Mouse (Mus musculus): ENCODE data around the gene Rbfox1. TPM values are rescaled to one million over a fixed set of nuclear protein-coding genes. Genes with fewer than 3 reads are reported as not detected.

Gene Rbfox1
- polyA plus RNA-seq, 1 experiment from 2014 or later, result 148 TPM

DNA sequence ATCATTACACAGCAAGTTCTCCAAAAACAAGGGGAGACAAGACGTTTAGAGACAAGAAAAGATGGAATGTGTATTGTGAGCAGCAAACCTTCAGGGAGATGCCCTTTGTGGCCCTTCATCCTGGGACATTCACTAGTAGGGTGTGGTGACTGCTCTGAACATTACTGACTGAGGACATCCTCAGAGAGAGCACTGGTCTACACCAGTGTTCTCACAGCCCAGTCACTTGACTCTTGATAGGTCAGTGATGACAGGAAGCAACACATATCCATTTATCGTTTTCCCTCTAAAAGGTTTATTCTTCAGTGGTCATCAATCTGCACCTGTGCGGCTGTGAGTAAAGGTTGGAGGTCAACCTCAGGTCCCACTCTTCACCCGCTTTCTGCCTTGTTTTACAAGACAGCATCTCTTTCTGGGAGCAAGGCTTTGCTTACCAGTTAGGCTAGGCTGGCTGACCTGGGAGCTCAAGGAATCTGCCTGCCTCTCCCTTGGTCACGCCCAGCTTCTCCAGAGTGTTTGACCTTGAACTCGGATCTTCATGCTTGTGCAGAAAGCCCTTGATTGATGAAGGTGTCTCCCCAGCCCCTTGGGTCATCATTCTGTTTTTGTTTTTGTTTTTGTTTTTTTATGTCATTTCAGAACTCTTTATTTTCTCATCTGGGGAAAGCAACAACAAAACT is 892.5 kb downstream of the Rbfox1 start:
- Histone ChIP-seq H3K9me3 (no peaks in the 10 kb centered on the region), H3K27ac (no peak overlapping the region), H3K36me3 (no peaks in the 10 kb centered on the region), H3K4me2 (no peak overlapping the region), H3K9ac (no peak overlapping the region), H3K4me1 (replicated peaks) (no peaks in the 10 kb centered on the region), H3K27me3 (no peaks in the 10 kb centered on the region), H3K4me3 (no peak overlapping the region)
- WGBS, result 78% methylated on average over 6 of the region's 6 CpGs
- no peak for ATAC-seq (ENCODE audit: low FRiP score)

DNA sequence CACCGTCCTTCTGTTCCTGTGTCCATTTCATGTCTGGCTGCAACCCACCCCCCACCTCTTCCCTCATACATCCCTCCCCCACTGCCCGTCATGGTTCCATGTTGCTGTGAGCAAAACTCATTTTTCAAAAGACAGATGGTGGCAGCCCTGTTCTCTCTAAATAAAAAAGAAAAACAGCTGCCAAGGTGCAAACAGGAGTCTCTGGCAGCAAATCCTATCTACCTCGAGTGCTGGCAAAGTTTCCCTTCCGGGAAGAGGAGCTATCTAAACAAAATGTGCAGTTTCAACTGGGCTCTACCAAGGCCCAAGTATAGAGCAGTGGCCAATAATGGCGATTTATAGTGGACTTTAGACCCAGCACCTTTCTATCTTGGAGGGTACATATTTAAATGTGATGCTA is 899.0 kb downstream of the Rbfox1 start:
- no peak overlapping the region for H3K27ac ChIP-seq
- H3K4me1 ChIP-seq (replicated peaks), result peaks cover 5% of the 10 kb centered on the region
- H3K4me2 ChIP-seq, result no peak overlapping the region
- no peaks in the 10 kb centered on the region for H3K36me3 ChIP-seq
- H3K9ac ChIP-seq, result no peak overlapping the region
- ATAC-seq (ENCODE audit: low FRiP score), result no peak
- 70% methylated on average over 5 of the region's 5 CpGs for WGBS
- H3K27me3 ChIP-seq, result no peaks in the 10 kb centered on the region
- no peaks in the 10 kb centered on the region for H3K9me3 ChIP-seq
- no peak overlapping the region for H3K4me3 ChIP-seq

DNA sequence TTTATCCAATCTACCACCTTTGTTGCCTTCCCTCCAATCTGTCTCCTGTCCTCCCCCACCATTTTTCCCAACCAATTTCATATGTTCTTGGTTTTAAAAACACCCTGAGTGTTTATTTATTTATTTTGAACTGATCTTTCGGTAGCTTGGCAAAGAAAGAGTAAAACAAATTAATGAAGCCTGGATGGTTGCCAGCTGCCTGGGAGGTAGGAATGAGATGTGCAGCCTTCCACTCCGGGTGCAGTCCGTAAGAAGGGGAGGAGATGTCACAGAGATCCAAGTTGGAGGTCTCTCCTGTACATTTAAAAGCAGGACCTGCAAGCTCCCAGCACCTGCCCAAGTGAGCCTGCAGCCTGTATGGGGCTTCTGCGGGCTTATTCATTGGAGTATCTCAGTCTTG is 899.9 kb downstream of the Rbfox1 start:
- Histone ChIP-seq H3K27ac (no peak overlapping the region), H3K27me3 (no peaks in the 10 kb centered on the region), H3K4me2 (no peak overlapping the region), H3K9ac (no peak overlapping the region), H3K4me1 (replicated peaks) (peaks cover 5% of the 10 kb centered on the region), H3K36me3 (no peaks in the 10 kb centered on the region), H3K4me3 (no peak overlapping the region), H3K9me3 (no peaks in the 10 kb centered on the region)
- no peak for ATAC-seq (ENCODE audit: low FRiP score)
- WGBS, result 58% methylated on average over 4 of the region's 4 CpGs

DNA sequence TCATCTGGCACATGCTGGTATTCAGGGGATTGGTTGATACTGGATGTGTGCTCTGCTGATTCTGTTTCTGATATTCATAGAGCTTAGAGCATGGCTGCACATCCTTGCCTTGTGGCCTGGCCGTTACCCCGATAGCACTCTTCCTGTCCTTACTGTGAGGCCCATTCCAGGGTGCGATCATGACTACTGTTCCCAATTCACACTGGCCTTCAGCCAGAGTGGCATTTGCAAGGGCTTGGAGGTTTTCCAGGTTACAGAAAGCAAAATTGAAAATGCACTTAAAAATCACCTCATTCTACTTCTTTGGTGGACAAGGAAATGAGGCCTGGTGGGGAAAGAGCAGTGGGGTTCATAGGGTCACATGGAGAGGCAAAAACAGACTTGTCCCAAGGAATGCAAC is 906.1 kb downstream of the Rbfox1 start:
- Histone ChIP-seq H3K36me3 (no peaks in the 10 kb centered on the region), H3K4me1 (replicated peaks) (peaks cover 9% of the 10 kb centered on the region; the same call in 1 of the 2 replicates), H3K4me3 (no peak overlapping the region), H3K27ac (no peak overlapping the region), H3K9ac (no peak overlapping the region; the same call in 1 of the 2 replicates), H3K9me3 (no peaks in the 10 kb centered on the region), H3K27me3 (0 out of 2 replicates have a peak, but pooled peaks cover 3% of the 10 kb centered on the region), H3K4me2 (no peak overlapping the region)
- no peak for ATAC-seq (ENCODE audit: low FRiP score)
- 75% methylated on average over 3 of the region's 3 CpGs for WGBS

DNA sequence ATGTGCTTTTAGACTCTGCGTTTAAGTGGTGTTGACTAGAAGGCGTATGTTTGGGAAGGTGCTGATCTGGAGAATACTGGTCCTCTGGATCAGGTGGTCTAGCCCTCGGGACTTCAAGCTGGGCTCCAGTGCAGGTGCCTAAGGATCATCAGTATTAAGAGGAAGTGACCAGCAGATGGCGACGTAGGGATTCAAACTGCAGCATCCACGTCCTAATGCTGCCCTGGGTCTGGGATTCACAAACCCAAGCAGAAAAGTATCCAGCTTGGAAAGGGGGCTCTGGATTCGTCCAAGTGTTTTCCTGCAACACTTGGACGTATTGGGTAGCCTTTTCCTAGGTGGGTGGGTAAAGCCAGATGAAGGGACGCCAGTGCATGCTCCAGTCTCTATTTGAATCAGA is 906.5 kb downstream of the Rbfox1 start:
- 0 out of 2 replicates have a peak, but pooled peaks cover 3% of the 10 kb centered on the region for H3K27me3 ChIP-seq
- ATAC-seq (ENCODE audit: low FRiP score), result peak; percentile 77; the same call in 1 of the 2 replicates
- H3K9me3 ChIP-seq, result no peaks in the 10 kb centered on the region
- H3K4me1 ChIP-seq (replicated peaks), result peaks cover 9% of the 10 kb centered on the region; the same call in 1 of the 2 replicates
- H3K36me3 ChIP-seq, result no peaks in the 10 kb centered on the region
- H3K4me2 ChIP-seq, result no peak overlapping the region
- WGBS, result 15% methylated on average over 9 of the region's 9 CpGs
- H3K4me3 ChIP-seq, result no peak overlapping the region
- H3K9ac ChIP-seq, result no peak overlapping the region
- H3K27ac ChIP-seq, result 0 out of 2 replicates have a peak overlapping the region, but pooled peaks have one; percentile 53

DNA sequence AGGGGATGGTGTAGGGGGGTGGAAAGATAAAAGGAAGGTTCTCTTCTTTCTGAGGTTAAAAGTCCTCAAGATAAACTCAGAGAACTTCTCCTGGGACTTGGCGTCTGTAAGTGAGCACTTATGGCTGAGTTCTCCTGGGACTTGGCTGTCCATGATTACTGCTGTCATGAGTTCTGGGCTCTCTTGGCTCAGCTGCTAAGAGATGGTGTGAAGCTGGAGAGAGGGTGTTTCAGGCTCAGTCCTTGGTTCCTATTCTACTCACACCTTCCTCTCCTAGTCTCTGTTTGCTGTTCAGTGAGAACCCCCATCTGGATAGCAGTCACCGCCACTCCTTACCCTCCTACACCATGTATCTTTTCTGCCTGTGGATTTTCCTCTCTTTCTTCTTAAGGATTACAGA is 921.1 kb downstream of the Rbfox1 start:
- Histone ChIP-seq H3K27me3 (no peaks in the 10 kb centered on the region), H3K27ac (no peak overlapping the region), H3K4me1 (replicated peaks) (no peaks in the 10 kb centered on the region), H3K4me3 (no peak overlapping the region), H3K4me2 (no peak overlapping the region), H3K36me3 (no peaks in the 10 kb centered on the region), H3K9me3 (no peaks in the 10 kb centered on the region), H3K9ac (no peak overlapping the region)
- WGBS, result 93% methylated on average over 2 of the region's 2 CpGs
- ATAC-seq (ENCODE audit: low FRiP score), result no peak

DNA sequence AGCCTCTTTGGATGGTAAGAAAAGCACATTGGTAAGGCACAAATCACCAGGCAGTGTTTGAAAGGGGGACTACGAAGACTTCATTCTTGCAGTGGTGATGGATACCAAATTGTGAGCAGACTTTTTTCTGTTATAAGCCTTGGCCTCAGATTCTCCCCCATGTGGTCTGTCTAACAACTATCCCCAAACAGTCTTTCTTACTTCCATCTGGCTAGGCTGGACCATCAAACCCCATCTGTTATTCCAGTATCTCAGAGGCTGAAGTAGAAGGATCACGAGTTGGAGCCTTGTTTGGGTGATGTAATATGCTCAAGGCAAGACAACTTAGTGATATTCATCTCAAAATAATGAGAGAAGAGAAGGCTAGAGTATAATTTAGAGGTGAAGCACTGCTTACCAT is 922.7 kb downstream of the Rbfox1 start:
- peaks cover 5% of the 10 kb centered on the region; the same call in 1 of the 2 replicates for H3K4me1 ChIP-seq (replicated peaks)
- no peaks in the 10 kb centered on the region for H3K36me3 ChIP-seq
- 69% methylated on average over 2 of the region's 2 CpGs for WGBS
- no peak overlapping the region for H3K4me3 ChIP-seq
- ATAC-seq (ENCODE audit: low FRiP score), result no peak
- H3K9me3 ChIP-seq, result no peaks in the 10 kb centered on the region
- H3K27ac ChIP-seq, result no peak overlapping the region
- no peaks in the 10 kb centered on the region for H3K27me3 ChIP-seq
- H3K4me2 ChIP-seq, result no peak overlapping the region
- H3K9ac ChIP-seq, result no peak overlapping the region

DNA sequence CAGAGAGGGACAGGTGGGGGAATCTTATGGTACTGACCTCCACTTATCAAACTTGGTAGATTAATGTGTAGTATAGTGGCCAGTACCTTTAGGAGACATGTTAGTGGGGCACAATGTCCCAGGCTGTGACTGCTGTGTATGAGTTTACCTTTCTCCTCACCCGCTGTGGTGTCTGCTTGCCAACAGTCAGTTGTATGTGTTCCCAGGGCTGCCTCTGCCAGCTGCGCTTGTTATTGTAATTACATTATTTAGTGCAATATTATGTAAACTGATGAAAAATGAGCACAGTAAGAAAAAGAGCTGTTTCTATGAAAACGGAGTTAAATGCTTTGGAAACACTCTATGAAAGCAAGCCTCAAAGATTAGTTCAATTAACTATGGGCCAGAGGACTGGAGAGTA is 928.7 kb downstream of the Rbfox1 start:
- H3K9ac ChIP-seq, result no peak overlapping the region
- H3K36me3 ChIP-seq, result no peaks in the 10 kb centered on the region
- 73% methylated on average over 3 of the region's 3 CpGs for WGBS
- ATAC-seq (ENCODE audit: low FRiP score), result no peak
- H3K4me1 ChIP-seq (replicated peaks), result peaks cover 12% of the 10 kb centered on the region; the same call in 1 of the 2 replicates
- no peaks in the 10 kb centered on the region for H3K9me3 ChIP-seq
- no peak overlapping the region; the same call in 1 of the 2 replicates for H3K27ac ChIP-seq
- H3K4me3 ChIP-seq, result no peak overlapping the region
- H3K4me2 ChIP-seq, result no peak overlapping the region
- H3K27me3 ChIP-seq, result no peaks in the 10 kb centered on the region

DNA sequence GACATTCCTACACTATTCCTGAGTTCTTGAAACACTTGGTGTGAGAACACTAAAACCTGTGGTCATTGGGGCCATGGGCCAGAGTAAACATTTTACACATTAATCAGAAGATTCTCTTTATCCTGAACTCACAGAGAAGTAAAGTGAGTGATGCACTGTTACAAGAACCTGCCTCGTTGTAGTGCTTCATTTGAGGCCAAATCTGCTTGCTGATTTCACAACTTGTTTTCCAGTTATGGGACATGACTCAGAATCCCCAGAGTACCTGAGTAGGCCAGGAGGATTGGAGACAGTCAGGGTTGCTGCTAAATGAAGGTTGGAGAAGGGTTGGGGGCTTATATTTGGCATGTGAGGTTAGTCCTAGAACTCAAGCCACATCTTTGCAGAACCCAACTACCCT is 936.6 kb downstream of the Rbfox1 start:
- WGBS, result 73% methylated on average over 1 of the region's 1 CpGs
- no peaks in the 10 kb centered on the region for H3K9me3 ChIP-seq
- H3K4me3 ChIP-seq, result no peak overlapping the region
- no peak overlapping the region for H3K4me2 ChIP-seq
- H3K27me3 ChIP-seq, result no peaks in the 10 kb centered on the region
- H3K9ac ChIP-seq, result no peak overlapping the region
- H3K36me3 ChIP-seq, result no peaks in the 10 kb centered on the region
- no peak for ATAC-seq (ENCODE audit: low FRiP score)
- no peaks in the 10 kb centered on the region for H3K4me1 ChIP-seq (replicated peaks)
- no peak overlapping the region for H3K27ac ChIP-seq

DNA sequence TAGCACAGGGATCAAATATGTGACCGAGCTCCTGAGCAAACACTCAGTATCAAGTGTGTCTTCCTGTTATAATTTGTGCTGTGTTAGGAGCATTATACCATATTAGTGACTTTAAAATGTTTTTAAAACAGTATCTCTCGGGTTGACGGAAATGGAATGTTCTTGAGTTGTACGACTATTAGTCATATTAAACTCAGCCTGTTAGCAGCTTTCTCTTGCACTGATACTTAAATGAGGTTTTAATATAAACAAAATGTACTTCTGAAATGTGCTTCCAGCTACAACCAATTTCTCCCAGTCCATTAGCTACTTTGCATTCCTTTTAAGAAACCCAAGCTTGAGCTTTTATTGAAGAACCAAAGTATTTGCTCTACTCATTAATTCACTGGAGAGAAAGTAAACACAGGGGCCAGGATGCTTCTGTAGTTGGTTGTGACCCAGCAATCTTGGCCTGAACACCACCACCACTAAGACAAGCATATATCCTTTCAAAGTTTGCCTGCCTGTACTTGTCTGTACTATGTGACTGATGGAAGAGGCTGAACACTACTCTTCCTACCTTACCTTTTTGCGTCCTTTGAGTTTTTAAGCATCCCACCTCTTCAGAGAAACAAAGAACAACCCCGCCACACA is 944.9 kb downstream of the Rbfox1 start:
- H3K4me1 ChIP-seq (replicated peaks), result no peaks in the 10 kb centered on the region
- no peak overlapping the region for H3K4me3 ChIP-seq
- no peak overlapping the region for H3K4me2 ChIP-seq
- no peak for ATAC-seq (ENCODE audit: low FRiP score)
- no peaks in the 10 kb centered on the region for H3K9me3 ChIP-seq
- H3K27me3 ChIP-seq, result no peaks in the 10 kb centered on the region
- no peaks in the 10 kb centered on the region for H3K36me3 ChIP-seq
- no peak overlapping the region for H3K27ac ChIP-seq
- no peak overlapping the region for H3K9ac ChIP-seq
- 92% methylated on average over 6 of the region's 6 CpGs for WGBS

DNA sequence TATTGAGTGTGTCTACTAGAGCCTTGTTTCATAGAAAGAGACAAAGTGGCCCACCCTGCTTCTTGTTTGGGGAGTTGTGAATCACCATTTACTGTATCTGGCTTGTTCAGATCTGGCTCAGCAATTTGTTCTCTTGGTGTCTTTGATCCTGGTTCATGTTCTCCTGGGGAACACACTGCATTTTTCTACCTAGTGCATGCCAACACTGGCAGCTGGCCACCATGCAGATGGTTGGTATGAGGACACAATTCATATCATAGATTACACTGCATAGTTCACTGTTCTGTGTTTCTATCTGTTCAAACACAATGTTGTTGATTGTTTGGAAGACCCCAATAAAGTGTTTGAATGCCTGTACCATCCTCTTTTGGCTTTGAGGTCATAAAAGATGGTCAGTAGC is 948.3 kb downstream of the Rbfox1 start:
- Histone ChIP-seq H3K9ac (no peak overlapping the region), H3K27me3 (no peaks in the 10 kb centered on the region), H3K27ac (no peak overlapping the region), H3K4me1 (replicated peaks) (0 out of 2 replicates have a peak, but pooled peaks cover 2% of the 10 kb centered on the region), H3K36me3 (no peaks in the 10 kb centered on the region), H3K4me2 (no peak overlapping the region), H3K4me3 (no peak overlapping the region), H3K9me3 (no peaks in the 10 kb centered on the region)
- ATAC-seq (ENCODE audit: low FRiP score), result no peak

DNA sequence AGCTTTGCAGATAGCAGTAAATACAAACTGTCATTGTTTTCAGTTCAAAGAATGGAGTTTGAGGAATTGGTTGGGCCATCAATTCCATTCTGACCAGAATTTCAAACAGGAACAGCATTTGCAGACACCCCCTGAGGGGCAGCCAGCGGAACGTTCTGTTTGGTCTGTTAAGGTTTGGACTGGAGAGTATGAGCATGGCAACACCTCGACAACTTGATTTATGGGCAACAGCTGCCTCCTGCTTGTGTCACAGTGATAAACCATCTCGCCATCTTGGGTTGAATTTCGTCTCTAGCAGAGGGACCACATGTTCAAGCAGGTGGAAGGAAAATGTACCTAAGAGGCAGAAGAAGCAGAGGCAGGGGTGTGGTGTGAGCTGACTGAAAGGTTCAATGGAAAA is 949.9 kb downstream of the Rbfox1 start:
- H3K4me3 ChIP-seq, result no peak overlapping the region
- H3K27me3 ChIP-seq, result no peaks in the 10 kb centered on the region
- H3K27ac ChIP-seq, result no peak overlapping the region
- H3K4me1 ChIP-seq (replicated peaks), result peaks cover 12% of the 10 kb centered on the region
- H3K4me2 ChIP-seq, result no peak overlapping the region
- 25% methylated on average over 5 of the region's 5 CpGs for WGBS
- ATAC-seq (ENCODE audit: low FRiP score), result no peak
- H3K36me3 ChIP-seq, result no peaks in the 10 kb centered on the region
- H3K9ac ChIP-seq, result no peak overlapping the region
- H3K9me3 ChIP-seq, result no peaks in the 10 kb centered on the region
